Comparison of ENCODE assay signal across 9 mouse cellular contexts in the genomic region with DNA sequence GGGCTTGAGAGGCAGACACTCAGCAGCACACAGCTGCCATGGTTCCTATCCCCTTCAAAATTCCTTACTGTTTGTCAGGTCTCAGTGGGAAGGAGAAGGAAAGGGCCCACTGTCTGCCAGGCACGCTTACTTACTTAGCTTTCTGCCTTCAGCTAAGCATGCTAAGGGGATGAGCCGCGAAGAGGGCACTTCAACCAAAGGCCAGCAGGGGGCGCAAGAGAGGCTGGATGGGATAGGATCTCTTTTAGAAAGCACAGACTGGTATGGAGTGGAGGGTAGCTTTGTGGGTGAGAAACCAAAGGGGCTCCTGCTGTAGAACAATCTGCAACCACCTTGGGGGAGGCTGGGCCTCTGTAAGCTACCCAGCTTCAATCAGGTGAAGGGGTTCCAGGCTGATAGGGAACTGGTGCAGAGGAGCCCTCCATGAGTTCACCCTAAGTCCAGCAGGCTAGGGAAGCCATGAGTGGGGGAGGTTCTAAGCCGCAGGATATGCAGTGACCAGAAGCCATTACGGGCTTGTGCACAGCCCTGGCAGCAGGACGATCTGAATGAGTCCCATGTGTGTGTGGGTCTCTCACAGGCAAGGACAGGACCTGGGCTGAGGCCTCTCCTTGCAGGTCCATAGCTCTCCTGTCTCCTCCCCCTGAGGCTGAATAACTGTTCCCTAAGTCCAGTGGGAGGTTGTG. TPM values are rescaled to one million over a fixed set of nuclear protein-coding genes. Genes with fewer than 3 reads are reported as not detected.
DNase-seq lines count a peak whose midpoint lies in the region; ATAC-seq lines count a peak whose summit lies in the region.
"Had no signal": no experiment of that assay in that cellular context is flagged by ENCODE, and none has a peak within 500 bp of the region (broad histone marks: within the 10 kb centered on the region; RNA-seq: fewer than 3 reads in every experiment).

No protein-coding gene starts in this region.

- H3K27ac ChIP-seq in midbrain, embryonic 10.5 days (replicated peaks) = peak overlapping the region; percentile 57

- ATAC-seq in frontal cortex, adult (ENCODE audit: low TSS enrichment) = peak; percentile 88
- peak; percentile 84 for ATAC-seq in inflammation-experienced regulatory T-cells, adult 6 months

- no peaks in the 10 kb centered on the region for H3K27me3 ChIP-seq in midbrain, embryonic 10.5 days (ENCODE audit: low read depth, poor library complexity, severe bottlenecking)

- H3K4me3 ChIP-seq in midbrain, embryonic 10.5 days = no peak overlapping the region
- H3K4me3 ChIP-seq: myocyte had no signal

- 31% methylated on average over 7 of the region's 7 CpGs for WGBS in midbrain, embryonic 10.5 days

- no peaks in the 10 kb centered on the region for H3K4me1 ChIP-seq in midbrain, embryonic 10.5 days

- H3K36me3 ChIP-seq in midbrain, embryonic 10.5 days = no peaks in the 10 kb centered on the region

- peak; percentile 89 for DNase-seq in ZHBTc4 (ENCODE audit: low read depth, low spot score)
- peak; percentile 82 for DNase-seq in cerebellum, adult 8-10 months
- DNase-seq in left cerebral cortex, adult 18-20 months (ENCODE audit: low spot score in 2 of 2) = peak; percentile 67 to 91
- peak; percentile 87 for DNase-seq in midbrain, embryonic 10.5 days (ENCODE audit: low spot score)
- peak; percentile 84 for DNase-seq in right cerebral cortex, postnatal 4 days
- DNase-seq in Muller cell, postnatal 12 days (ENCODE audit: inconsistent ontology term) = no peak

- no peaks in the 10 kb centered on the region for H3K9me3 ChIP-seq in midbrain, embryonic 10.5 days (replicated peaks)

RNA-seq across cellular contexts. Expression of gene Angpt4, which starts 19.5 kb away (rescaled TPM):
- polyA plus RNA-seq in inflammation-experienced regulatory T-cells, adult 6 months (2017; shearing (Covaris generic)) = not detected
- not detected for total RNA-seq in left cerebral cortex, adult 18-20 months (2021)
- 0.06 and 0.32 TPM in 2 replicates for polyA plus RNA-seq in midbrain, embryonic 10.5 days (2016; fragmentation: Nextera tagmentation; extraction: Ambion mirVana)

RNA-seq across cellular contexts. Expression of gene Fam110a, which starts 49.5 kb away (rescaled TPM):
- polyA plus RNA-seq in inflammation-experienced regulatory T-cells, adult 6 months (2017; shearing (Covaris generic)) = 10 to 100 TPM; 16.4 to 27.4 (median 18.3) TPM
- 1 to 10 TPM; 7.4 to 7.6 TPM for total RNA-seq in left cerebral cortex, adult 18-20 months (2021)
- 79.8 and 108 TPM in 2 replicates for polyA plus RNA-seq in midbrain, embryonic 10.5 days (2016; fragmentation: Nextera tagmentation; extraction: Ambion mirVana)
